Mouse (Mus musculus): ENCODE measurements around the gene Gm45844.
A peak's percentile ranks its signal among the peaks of the same experiment; 100 is the strongest.

The Gm45844 gene

GRCm38 (mm10) chr7:7185897-7186296, 92.2 kb downstream of the Gm45844 start:
- Histone ChIP-seq H3K27me3 (ENCODE audit: insufficient read depth, low read length) (no peaks in the 10 kb centered on the region), H3K36me3 (ENCODE audit: insufficient read depth, low read length) (peaks cover 27% of the 10 kb centered on the region), H3K9me3 (ENCODE audit: low read length) (no peaks in the 10 kb centered on the region), H3K4me3 (replicated peaks; ENCODE audit: low read length) (no peak overlapping the region), H3K4me1 (replicated peaks; ENCODE audit: low read depth, low read length) (peaks cover 7% of the 10 kb centered on the region; the same call in 1 of the 2 replicates)
- TF ChIP-seq POU5F1 (IDR thresholded peaks at IDR 0.05; ENCODE audit: borderline replicate concordance, low read length), result no peak
- no peak for TF ChIP-seq NANOG (IDR thresholded peaks at IDR 0.05; ENCODE audit: borderline replicate concordance, low read length)
- no peak for TF ChIP-seq CTCF (conservative IDR thresholded peaks at IDR 0.05; ENCODE audit: low read length)

GRCm38 (mm10) chr7:7171227-7172147, 106.6 kb downstream of the Gm45844 start, which contains the start of gene Zfp418:
Gene Zfp418, plus strand, starts transcription at chr7:7171330.
- Histone ChIP-seq H3K4me1 (replicated peaks; ENCODE audit: low read depth, low read length) (peaks cover 4% of the 10 kb centered on the region), H3K36me3 (ENCODE audit: insufficient read depth, low read length) (peaks cover 29% of the 10 kb centered on the region), H3K9me3 (ENCODE audit: low read length) (peaks cover 34% of the 10 kb centered on the region), H3K27me3 (ENCODE audit: insufficient read depth, low read length) (no peaks in the 10 kb centered on the region), H3K4me3 (replicated peaks; ENCODE audit: low read length) (peak within 1 kb of the TSS; percentile 88)
- TF ChIP-seq NANOG (IDR thresholded peaks at IDR 0.05; ENCODE audit: borderline replicate concordance, low read length), result no peak
- no peak for TF ChIP-seq CTCF (conservative IDR thresholded peaks at IDR 0.05; ENCODE audit: low read length)
